Mouse (Mus musculus) Patski (cell line): ENCODE data around the gene Sec24c. TPM values are rescaled to one million over a fixed set of nuclear protein-coding genes. Genes with fewer than 3 reads are reported as not detected.
A peak's percentile ranks its signal among the peaks of the same experiment; 100 is the strongest.

Source experiments
- ATAC-seq: fragments of 100-300 bp; one replicate; pipeline ENCODE4 v1.8.0; 2021
- CTCF ChIA-PET: fragments of 350-600 bp; sonication (Branson Sonifier 250); formaldehyde crosslinking; loops from one replicate; lab custom pipeline; 2022; ENCODE audit warnings: inconsistent platforms; lab: Charles Lee
- POLR2A ChIA-PET: fragments of 350-600 bp; sonication (Branson Sonifier 250); formaldehyde crosslinking; loops from one replicate; lab custom pipeline; 2022; ENCODE audit warnings: antibody characterized with exemption, inconsistent platforms; lab: Charles Lee
- DNase-seq: peaks from one replicate; pipeline ENCODE4 v3.0.0-alpha.2; 2011; ENCODE audit warnings: low read depth, low spot score
- H3K27me3 ChIP-seq: fragments of 371-371 bp; one replicate; pipeline ENCODE4 v1.5.1; 2021
- CTCF ChIP-seq: fragments of 100-300 bp; IDR thresholded peaks from one replicate; pipeline ENCODE4 v1.5.1; 2021
- in situ Hi-C: fragments of 300-500 bp; cut with MboI; formaldehyde crosslinking; loops from 3 replicates; pipeline ENCODE4 v1.11.1; 2018; ENCODE audit warnings: low pct_unique_long_range_greater_than_20kb, mixed read lengths
- polyA plus RNA-seq: library from polyadenylated mRNA; unstranded; gene quantifications from one replicate; pipeline ENCODE4 v1.2.3, GENCODE M21; 2021

The Sec24c gene
- polyA plus RNA-seq, 1 experiment from 2014 or later, result 113 TPM

- DNase-seq, result no peak
- CTCF ChIA-PET, result interaction anchor here (1.3 to 2.5 kb wide), 2 partner anchors 15 to 60 kb away, joined by 5 to 7 read pairs; no protein-coding TSS in a partner anchor
- peak; percentile 2 for ATAC-seq
- in situ Hi-C loops, result loop anchor here (5.0 kb wide), 1 partner anchor 134 kb away; no protein-coding TSS in a partner anchor
- no peak for TF ChIP-seq CTCF
- POLR2A ChIA-PET, result no interaction called here
- no peaks in the 10 kb centered on the region for H3K27me3 ChIP-seq
Measured at GRCm38 (mm10) chr14:20738511-20738910, 64.4 kb downstream of the Sec24c start.

- TF ChIP-seq CTCF, result no peak
- in situ Hi-C loops, result no loop called here
- ChIA-PET CTCF (interaction anchor here (1.3 to 1.4 kb wide), 2 partner anchors 17 to 23 kb away, joined by 4 to 5 read pairs; no protein-coding TSS in a partner anchor), POLR2A (no interaction called here)
- H3K27me3 ChIP-seq, result no peaks in the 10 kb centered on the region
- ATAC-seq, result no peak
- DNase-seq, result no peak
Measured at GRCm38 (mm10) chr14:20741301-20741700, 67.2 kb downstream of the Sec24c start.

GRCm38 (mm10) chr14:20743614-20744013, 69.5 kb downstream of the Sec24c start:
- DNase-seq (no peak), ATAC-seq (no peak)
- POLR2A ChIA-PET, result no interaction called here
- in situ Hi-C loops, result no loop called here
- TF ChIP-seq CTCF, result no peak
- no peaks in the 10 kb centered on the region for H3K27me3 ChIP-seq
- CTCF ChIA-PET, result interaction anchor here (0.8 to 1.8 kb wide), 2 partner anchors 12 to 16 kb away, joined by 3 to 4 read pairs; no protein-coding TSS in a partner anchor

Other genes starting within 250 kb of the Sec24c start
- gene Cfap70, start 222.1 kb upstream of the Sec24c start, polyA plus RNA-seq, result 0.15 TPM
- gene Anxa7, start 194.2 kb upstream of the Sec24c start, polyA plus RNA-seq, result 111 TPM
- gene Mss51, start 177.4 kb upstream of the Sec24c start, polyA plus RNA-seq, result 0.65 TPM
- 61.1 TPM for gene Ppp3cb, start 127.7 kb upstream of the Sec24c start, polyA plus RNA-seq
- 21.6 TPM for gene Usp54, start 33.2 kb upstream of the Sec24c start, polyA plus RNA-seq
- gene Myoz1, start 17.8 kb upstream of the Sec24c start, polyA plus RNA-seq, result not detected
- 0.55 TPM for gene Synpo2l, start 6.0 kb upstream of the Sec24c start, polyA plus RNA-seq
- gene Fut11, start 20.7 kb downstream of the Sec24c start, polyA plus RNA-seq, result 9.2 TPM
- gene Chchd1, start 28.7 kb downstream of the Sec24c start, polyA plus RNA-seq, result 96.6 TPM
- gene Zswim8, start 33.2 kb downstream of the Sec24c start, polyA plus RNA-seq, result 162 TPM
- gene Ndst2, start 60.3 kb downstream of the Sec24c start, polyA plus RNA-seq, result 44.6 TPM
- gene Camk2g, start 119.8 kb downstream of the Sec24c start, polyA plus RNA-seq, result 51.7 TPM
- 88.3 TPM for gene Plau, start 162.4 kb downstream of the Sec24c start, polyA plus RNA-seq